Mouse (Mus musculus) liver, postnatal 0 days (tissue): Measurements from ENCODE around the gene 1700006A11Rik.

Experiments
- CTCF ChIP-seq: sonication (generic); IDR thresholded peaks from 2 replicates; pipeline ENCODE4 v1.5.1; 2016; ENCODE audit warnings: antibody characterized with exemption, low read depth
- EP300 ChIP-seq: IDR thresholded peaks from 2 replicates; pipeline ENCODE4 v1.6.1; 2016; ENCODE audit warnings: antibody characterized with exemption, low read depth, mild to moderate bottlenecking

GRCm38 (mm10) chr3:124390101-124390500, 35.7 kb downstream of the 1700006A11Rik start:
- TF ChIP-seq EP300 (no peak), CTCF (no peak)
